In the genomic region with DNA sequence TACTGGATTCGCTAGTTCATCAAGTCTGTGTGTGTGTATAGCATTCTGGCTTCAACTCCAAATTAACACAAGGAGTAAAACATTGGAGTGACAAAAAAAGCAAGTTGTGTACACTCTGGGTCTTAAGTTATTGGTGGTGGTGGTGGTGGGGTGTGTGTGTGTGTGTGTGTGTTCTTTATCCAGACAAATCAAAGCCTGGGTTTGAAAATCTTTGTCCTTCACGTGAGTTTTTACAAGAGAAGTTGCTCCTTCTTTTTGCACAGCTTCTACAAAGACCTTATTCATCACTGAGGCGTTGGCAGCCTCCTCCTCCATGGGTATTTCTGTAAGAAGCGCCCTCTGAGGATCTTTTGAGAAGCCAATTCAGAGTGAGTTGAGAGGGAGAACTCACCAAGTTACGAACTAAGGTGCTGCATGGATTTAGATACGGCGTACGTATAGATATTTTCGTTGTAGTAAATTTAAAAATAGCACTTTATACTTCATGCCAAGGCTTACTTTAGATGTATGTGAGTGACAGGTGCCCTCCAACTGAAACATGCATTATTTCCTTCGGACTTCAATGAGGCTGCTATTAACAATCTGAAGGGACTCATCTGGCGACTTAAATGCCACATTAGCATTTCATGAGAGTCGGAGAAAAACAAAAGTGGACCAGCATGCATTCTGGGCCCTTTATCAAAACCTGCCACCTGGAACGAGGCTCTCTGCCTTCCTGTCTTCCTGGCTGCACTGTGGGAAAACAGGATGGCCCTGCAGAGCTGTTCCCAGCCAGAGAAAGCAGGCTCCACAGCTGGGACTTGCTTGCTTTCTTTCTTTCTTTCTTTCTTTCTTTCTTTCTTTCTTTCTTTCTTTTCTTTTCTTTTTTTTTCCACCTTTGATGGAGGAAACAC, we compare ENCODE assay signal across 15 mouse cellular contexts. TPM values are rescaled to one million over a fixed set of nuclear protein-coding genes. Genes with fewer than 3 reads are reported as not detected.
DNase-seq lines count a peak whose midpoint lies in the region; ATAC-seq and TF ChIP-seq lines count a peak whose summit lies in the region.
"Had no signal": no experiment of that assay in that cellular context is flagged by ENCODE, and none has a peak within 500 bp of the region (broad histone marks: within the 10 kb centered on the region; RNA-seq: fewer than 3 reads in every experiment).

No protein-coding gene starts in this region.

- TF ChIP-seq POLR2A in brain, embryonic 14.5 days (IDR thresholded peaks at IDR 0.05; ENCODE audit: borderline replicate concordance, extremely low read depth, insufficient read depth, insufficient read length, poor library complexity, severe bottlenecking), result no peak

- H3K36me3 ChIP-seq in hindbrain, embryonic 12.5 days, result no peaks in the 10 kb centered on the region
- H3K36me3 ChIP-seq in midbrain, postnatal 0 days (ENCODE audit: insufficient read depth, low read length), result no peaks in the 10 kb centered on the region
- H3K36me3 ChIP-seq: embryonic facial prominence, embryonic 12.5 days had no signal

- peak overlapping the region; percentile 76 for H3K27ac ChIP-seq in hindbrain, embryonic 12.5 days
- H3K27ac ChIP-seq in midbrain, postnatal 0 days (ENCODE audit: low read depth, low read length), result 0 out of 2 replicates have a peak overlapping the region, but pooled peaks have one; percentile 0
- H3K27ac ChIP-seq: embryonic facial prominence, embryonic 12.5 days had no signal

- intact Hi-C loops in left cerebral cortex, postnatal 25 days (cut with DNase I), result no loop called here
- intact Hi-C loops in left cerebral cortex, postnatal 36 days (cut with DNase I), result no loop called here

- H3K4me2 ChIP-seq in hindbrain, embryonic 12.5 days (replicated peaks), result 0 out of 2 replicates have a peak overlapping the region, but pooled peaks have one; percentile 6
- no peak overlapping the region for H3K4me2 ChIP-seq in midbrain, postnatal 0 days (ENCODE audit: low read depth, low read length, poor library complexity, severe bottlenecking)
- H3K4me2 ChIP-seq: embryonic facial prominence, embryonic 12.5 days; heart, embryonic 11.5 days had no signal

- TF ChIP-seq CTCF in brain, embryonic 14.5 days (IDR thresholded peaks at IDR 0.05; ENCODE audit: borderline replicate concordance, extremely low read depth, insufficient read depth, insufficient read length), result no peak
- TF ChIP-seq CTCF in midbrain, postnatal 0 days (IDR thresholded peaks at IDR 0.05), result no peak

- DNase-seq in left cerebral cortex, postnatal 25 days (ENCODE audit: low spot score in 2 of 2), result peak; percentile 24 to 75
- DNase-seq in left cerebral cortex, postnatal 36 days (ENCODE audit: low spot score in 2 of 2), result no peak
- peak; percentile 78 for DNase-seq in brain, embryonic 14.5 days (ENCODE audit: low read depth)
- peak; percentile 33 for DNase-seq in midbrain, postnatal 0 days (ENCODE audit: low spot score)
- no peak for DNase-seq in heart, postnatal 4 days
- no peak for DNase-seq in right cerebral cortex, postnatal 10 days (ENCODE audit: low spot score in 2 of 2)
- DNase-seq: kidney, adult 9 months; lung, adult 2 months; right cerebral cortex, postnatal 14 days; thymus, postnatal 36 days had no signal

- no peaks in the 10 kb centered on the region for H3K27me3 ChIP-seq in hindbrain, embryonic 12.5 days
- no peaks in the 10 kb centered on the region for H3K27me3 ChIP-seq in midbrain, postnatal 0 days (ENCODE audit: insufficient read depth, low read length)
- H3K27me3 ChIP-seq: embryonic facial prominence, embryonic 12.5 days had no signal

- H3K4me3 ChIP-seq in hindbrain, embryonic 12.5 days, result no peak overlapping the region
- no peak overlapping the region for H3K4me3 ChIP-seq in midbrain, postnatal 0 days (ENCODE audit: low read depth, low read length)
- H3K4me3 ChIP-seq: embryonic facial prominence, embryonic 12.5 days had no signal

- WGBS in hindbrain, embryonic 12.5 days, result 43% methylated on average over 13 of the region's 13 CpGs
- 32% methylated on average over 13 of the region's 13 CpGs for WGBS in midbrain, postnatal 0 days

- H3K9me3 ChIP-seq in hindbrain, embryonic 12.5 days (replicated peaks), result no peaks in the 10 kb centered on the region
- H3K9me3 ChIP-seq in midbrain, postnatal 0 days (ENCODE audit: low read length), result no peaks in the 10 kb centered on the region
- H3K9me3 ChIP-seq: embryonic facial prominence, embryonic 12.5 days had no signal

- H3K9ac ChIP-seq in hindbrain, embryonic 12.5 days, result no peak overlapping the region; the same call in 1 of the 2 replicates
- no peak overlapping the region for H3K9ac ChIP-seq in midbrain, postnatal 0 days (replicated peaks; ENCODE audit: low read length, poor library complexity, severe bottlenecking)
- H3K9ac ChIP-seq: embryonic facial prominence, embryonic 12.5 days had no signal

- no peak for ATAC-seq in hindbrain, embryonic 12.5 days (ENCODE audit: low FRiP score)
- no peak for ATAC-seq in midbrain, postnatal 0 days (ENCODE audit: low FRiP score)
- ATAC-seq in granulocyte monocyte progenitor cell, adult 5-6 weeks (replicated peaks; ENCODE audit: poor library complexity, severe bottlenecking), result no peak

- H3K4me1 ChIP-seq in hindbrain, embryonic 12.5 days, result peaks cover 14% of the 10 kb centered on the region
- H3K4me1 ChIP-seq in midbrain, postnatal 0 days (ENCODE audit: insufficient read depth, low read length), result no peaks in the 10 kb centered on the region
- H3K4me1 ChIP-seq: embryonic facial prominence, embryonic 12.5 days had no signal

RNA-seq across cellular contexts. Expression of a gene that starts 18.7 kb away (rescaled TPM):
- 1 to 10 TPM; 5.2 to 6.1 TPM for total RNA-seq in left cerebral cortex, postnatal 25 days (2021)
- 1 to 10 TPM; 7.2 to 8.3 TPM for total RNA-seq in left cerebral cortex, postnatal 36 days (2021)
- 0.97 and 1.3 TPM in 2 replicates for polyA plus RNA-seq in brain, embryonic 14.5 days (2012; rRNA removed)
- polyA plus RNA-seq in hindbrain, embryonic 12.5 days (2016; fragmentation: Nextera tagmentation; extraction: Ambion mirVana), result 0.62 and 1.4 TPM in 2 replicates
- total RNA-seq in midbrain, postnatal 0 days (2014; rRNA removed), result 2.3 and 5.8 TPM in 2 replicates
- polyA plus RNA-seq in midbrain, postnatal 0 days (2015; fragmentation: Nextera tagmentation; extraction: Ambion mirVana), result 3.4 and 3.6 TPM in 2 replicates
- not detected in 2 replicates for total RNA-seq in granulocyte monocyte progenitor cell, adult 5-6 weeks (2014; fragmentation: Nextera tagmentation)
- total RNA-seq in granulocyte monocyte progenitor cell, adult 5-6 weeks (2017), result 0.10 TPM in 1 of 2 replicates, not detected in the other
- under 1 TPM; 0.71 to 0.92 TPM for total RNA-seq in heart, postnatal 4 days (2021)
- total RNA-seq: hematopoietic stem cell, adult 5-6 weeks had no signal

RNA-seq across cellular contexts. Expression of a gene that starts 23.0 kb away (rescaled TPM):
- 10 to 100 TPM; 55.5 to 58.3 TPM for total RNA-seq in left cerebral cortex, postnatal 25 days (2021)
- total RNA-seq in left cerebral cortex, postnatal 36 days (2021), result 10 to 100 TPM; 55.2 to 56.0 TPM
- polyA plus RNA-seq in brain, embryonic 14.5 days (2012; rRNA removed), result 31.0 and 41.3 TPM in 2 replicates
- 75.2 and 75.9 TPM in 2 replicates for polyA plus RNA-seq in hindbrain, embryonic 12.5 days (2016; fragmentation: Nextera tagmentation; extraction: Ambion mirVana)
- 36.7 and 47.4 TPM in 2 replicates for total RNA-seq in midbrain, postnatal 0 days (2014; rRNA removed)
- polyA plus RNA-seq in midbrain, postnatal 0 days (2015; fragmentation: Nextera tagmentation; extraction: Ambion mirVana), result 54.3 and 57.9 TPM in 2 replicates
- total RNA-seq in granulocyte monocyte progenitor cell, adult 5-6 weeks (2014; fragmentation: Nextera tagmentation), result 61.9 and 82.9 TPM in 2 replicates
- 118 and 137 TPM in 2 replicates for total RNA-seq in granulocyte monocyte progenitor cell, adult 5-6 weeks (2017)
- 10 to 100 TPM; 52.4 to 54.4 TPM for total RNA-seq in heart, postnatal 4 days (2021)

RNA-seq across cellular contexts. Expression of a gene that starts 50.1 kb away (rescaled TPM):
- 10 to 100 TPM; 23.0 to 24.6 TPM for total RNA-seq in left cerebral cortex, postnatal 25 days (2021)
- 10 to 100 TPM; 23.1 to 26.4 TPM for total RNA-seq in left cerebral cortex, postnatal 36 days (2021)
- polyA plus RNA-seq in brain, embryonic 14.5 days (2012; rRNA removed), result 21.0 and 23.3 TPM in 2 replicates
- polyA plus RNA-seq in hindbrain, embryonic 12.5 days (2016; fragmentation: Nextera tagmentation; extraction: Ambion mirVana), result 23.0 and 23.4 TPM in 2 replicates
- 19.8 and 31.4 TPM in 2 replicates for total RNA-seq in midbrain, postnatal 0 days (2014; rRNA removed)
- polyA plus RNA-seq in midbrain, postnatal 0 days (2015; fragmentation: Nextera tagmentation; extraction: Ambion mirVana), result 13.9 and 15.2 TPM in 2 replicates
- 5.5 and 7.3 TPM in 2 replicates for total RNA-seq in granulocyte monocyte progenitor cell, adult 5-6 weeks (2014; fragmentation: Nextera tagmentation)
- 8.3 and 12.1 TPM in 2 replicates for total RNA-seq in granulocyte monocyte progenitor cell, adult 5-6 weeks (2017)
- total RNA-seq in heart, postnatal 4 days (2021), result 10 to 100 TPM; 21.5 to 21.9 TPM

Comparison
In these comparisons a context has a peak if more than half of its experiments do, and no peak if none do; other contexts are left out.
1. DNase-seq: peak in left cerebral cortex, postnatal 25 days (2 of 2), brain, embryonic 14.5 days (single experiment) and midbrain, postnatal 0 days (single experiment); none in left cerebral cortex, postnatal 36 days (0 of 2), heart, postnatal 4 days (single experiment) and right cerebral cortex, postnatal 10 days (0 of 2).